Mouse (Mus musculus) lung, postnatal 14 days (tissue): Measurements from ENCODE around the gene Evi5.

Experiments used
- DNase-seq: peaks from one replicate; pipeline ENCODE4 v3.0.0; 2021

The Evi5 gene

DNA sequence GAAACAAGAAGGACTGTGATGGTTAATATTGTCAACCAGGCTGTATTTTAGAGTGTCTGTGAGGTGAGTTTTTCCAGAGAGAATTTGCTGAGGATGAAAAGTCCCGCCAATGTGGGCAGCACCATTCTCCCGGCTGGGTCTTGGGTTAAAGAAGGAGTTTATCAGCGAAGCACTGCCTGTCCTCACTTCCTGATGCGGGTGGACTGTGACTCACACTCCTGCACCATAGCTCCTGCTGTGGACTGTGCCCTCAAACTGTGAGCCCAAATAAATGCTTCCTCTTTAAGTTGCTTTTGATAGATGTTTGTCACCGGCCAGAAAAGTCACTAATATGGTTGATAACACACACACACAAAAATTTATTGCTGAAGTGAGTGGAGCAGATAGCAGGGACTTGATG, 138.7 kb downstream of the Evi5 start:
- DNase-seq = no peak

- no peak for DNase-seq
Measured at GRCm38 (mm10) chr5:107731844-107732243, 143.1 kb downstream of the Evi5 start.

GRCm38 (mm10) chr5:107731408-107731807, 143.5 kb downstream of the Evi5 start:
- no peak for DNase-seq

DNA sequence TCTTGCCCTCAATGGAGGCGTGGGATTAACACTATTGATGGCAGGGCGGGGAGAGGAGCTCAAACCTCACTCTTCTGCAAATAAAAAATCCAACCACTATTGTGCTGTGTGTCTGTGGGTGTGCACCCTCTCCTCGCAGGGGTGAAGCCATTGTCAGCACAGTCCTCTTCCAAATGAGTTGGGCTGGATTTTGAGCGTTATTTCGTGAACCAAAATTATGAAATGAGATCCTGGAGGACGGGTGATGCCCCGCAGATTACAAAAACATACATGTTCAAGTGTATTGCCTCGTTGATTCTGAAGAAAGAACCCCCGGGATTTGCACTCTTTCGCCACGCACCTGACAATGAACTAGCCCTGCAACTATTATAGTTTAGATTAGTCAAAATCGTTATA, 147.9 kb downstream of the Evi5 start:
- DNase-seq = no peak

DNA sequence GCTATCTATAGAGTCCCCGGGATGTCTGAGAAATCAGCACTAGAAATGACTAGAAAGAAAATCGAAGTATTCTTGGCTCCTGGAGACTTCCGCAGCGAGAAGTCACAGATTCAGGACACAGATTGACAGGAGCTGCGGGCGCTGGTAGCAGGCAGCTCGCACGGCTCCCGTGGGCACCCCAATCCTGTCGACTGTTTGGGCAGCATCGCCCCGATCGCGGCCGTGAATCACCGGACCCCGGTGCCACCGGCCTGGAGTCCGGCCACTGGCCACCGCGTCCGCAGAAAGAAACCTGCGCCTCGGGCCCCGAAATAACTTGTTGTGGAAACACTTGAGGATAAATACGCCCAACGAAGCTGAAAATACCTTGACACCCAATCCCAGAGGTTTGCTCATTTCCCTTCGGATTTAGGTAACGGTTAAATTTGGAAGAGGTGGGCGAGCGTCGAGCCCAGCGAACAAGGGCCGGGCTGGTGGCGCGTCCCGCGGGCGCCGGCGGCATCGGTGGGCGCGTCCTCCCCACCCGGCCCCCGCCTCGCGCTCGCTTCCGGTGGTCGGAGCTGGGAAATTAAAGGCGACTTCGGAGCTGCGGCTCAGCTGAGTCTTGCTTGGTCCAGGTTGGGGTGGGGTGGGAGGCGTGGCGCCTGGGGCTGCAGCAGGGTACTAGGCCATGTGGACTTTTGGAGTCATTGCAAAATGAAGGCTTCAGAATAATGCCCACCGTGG, 148.5 kb downstream of the Evi5 start:
- no peak for DNase-seq

DNA sequence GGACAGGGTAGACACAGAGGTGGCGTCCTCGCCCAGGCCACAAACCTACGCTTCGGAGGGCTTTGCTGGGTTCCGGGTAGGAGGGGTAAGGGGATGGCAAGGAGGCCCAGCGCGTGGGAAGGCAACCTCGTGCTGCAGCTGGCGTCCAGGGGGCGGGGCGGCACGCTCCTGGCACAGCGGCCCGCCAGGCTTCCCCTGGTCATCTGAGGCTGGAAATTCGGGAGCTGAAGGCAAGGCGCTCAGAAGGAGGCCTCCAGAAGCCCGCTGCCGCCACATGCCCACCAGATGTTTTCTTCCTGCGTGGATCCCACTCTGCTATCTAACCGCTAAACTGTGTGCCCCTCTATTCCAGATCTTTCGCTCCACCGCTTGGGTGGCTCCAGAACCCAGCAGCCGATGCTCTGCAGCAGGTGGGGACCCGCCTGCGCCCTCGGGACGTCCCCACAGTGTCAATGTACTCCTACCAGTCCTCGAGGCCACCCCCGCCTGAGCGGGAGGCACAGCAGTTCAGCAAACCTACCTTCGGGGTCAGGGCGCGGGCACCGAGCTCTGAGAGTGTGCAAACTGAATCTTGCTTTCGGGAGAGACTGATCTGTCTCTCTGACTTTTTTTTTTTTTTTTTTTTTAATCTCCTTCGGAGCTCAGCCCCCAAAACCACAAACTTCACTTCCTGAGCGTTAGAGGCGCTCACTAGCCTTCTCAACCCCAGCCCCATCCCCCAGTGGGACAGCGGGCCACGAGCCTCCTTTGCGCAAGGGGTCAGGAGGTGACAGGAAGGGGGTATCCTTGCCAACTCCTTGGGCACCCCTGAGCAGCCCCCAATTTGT, 149.3 kb downstream of the Evi5 start, which contains the start of gene Gfi1:
TSS of gene Gfi1 (minus strand) at position 602 of the 827 bp plus-strand sequence.
- DNase-seq = peak; percentile 16

GRCm38 (mm10) chr5:107724661-107725434, 150.1 kb downstream of the Evi5 start:
- peak; percentile 2 for DNase-seq

DNA sequence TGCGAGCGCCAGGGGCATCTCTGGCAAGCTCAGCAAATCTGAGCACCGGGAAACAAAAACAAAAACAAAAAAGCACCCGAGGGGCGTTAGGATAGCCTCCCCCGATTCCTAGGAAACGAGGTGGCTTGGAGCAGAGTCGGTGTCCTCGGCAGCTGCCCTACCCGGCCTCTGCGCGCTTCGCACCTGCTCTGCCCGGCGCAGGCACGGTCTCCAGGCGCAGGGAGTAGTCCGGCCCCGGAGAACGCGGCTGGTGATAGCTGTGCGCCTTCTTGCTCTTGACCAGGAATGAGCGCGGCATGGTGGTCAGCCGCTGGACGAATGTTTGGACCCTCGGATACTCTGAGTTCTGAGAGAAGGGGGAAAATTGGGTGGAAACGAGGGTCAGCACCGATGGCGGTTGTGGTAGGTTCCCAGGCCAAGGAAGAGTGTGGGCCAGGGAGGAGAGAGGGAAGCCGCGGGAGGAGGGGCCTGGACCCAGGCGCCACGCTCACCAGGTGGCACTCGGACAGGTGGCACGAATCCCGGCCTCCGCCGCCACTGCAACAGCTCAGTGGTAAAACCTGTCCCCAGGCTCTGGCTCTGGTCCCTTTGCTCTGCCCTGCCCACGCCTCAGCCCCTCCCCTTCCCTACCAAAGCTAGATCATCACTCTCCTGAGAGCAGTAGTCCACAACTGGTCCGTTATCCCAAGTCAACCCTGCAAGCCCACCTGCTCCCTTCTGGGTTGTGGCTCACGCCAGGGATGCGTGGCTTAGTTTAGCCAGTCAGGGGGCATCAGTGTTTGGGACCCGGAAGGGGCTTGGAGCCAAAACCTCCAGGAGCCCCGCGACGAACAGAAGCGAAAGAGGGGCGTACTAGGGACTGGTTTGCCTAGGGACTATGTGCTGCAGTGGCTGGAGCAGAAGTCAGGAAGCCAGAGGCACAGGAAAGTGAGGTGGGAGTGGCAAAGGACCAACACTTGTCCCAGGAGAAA, 151.1 kb downstream of the Evi5 start:
- DNase-seq = peak; percentile 10

- peak; percentile 18 for DNase-seq
Measured at GRCm38 (mm10) chr5:107722661-107723532, 152.0 kb downstream of the Evi5 start.

- DNase-seq = no peak
Measured at GRCm38 (mm10) chr5:107721638-107722011, 153.3 kb downstream of the Evi5 start.

GRCm38 (mm10) chr5:107720991-107721637, 153.8 kb downstream of the Evi5 start:
- no peak for DNase-seq

GRCm38 (mm10) chr5:107720511-107720910, 154.4 kb downstream of the Evi5 start:
- DNase-seq = no peak

DNA sequence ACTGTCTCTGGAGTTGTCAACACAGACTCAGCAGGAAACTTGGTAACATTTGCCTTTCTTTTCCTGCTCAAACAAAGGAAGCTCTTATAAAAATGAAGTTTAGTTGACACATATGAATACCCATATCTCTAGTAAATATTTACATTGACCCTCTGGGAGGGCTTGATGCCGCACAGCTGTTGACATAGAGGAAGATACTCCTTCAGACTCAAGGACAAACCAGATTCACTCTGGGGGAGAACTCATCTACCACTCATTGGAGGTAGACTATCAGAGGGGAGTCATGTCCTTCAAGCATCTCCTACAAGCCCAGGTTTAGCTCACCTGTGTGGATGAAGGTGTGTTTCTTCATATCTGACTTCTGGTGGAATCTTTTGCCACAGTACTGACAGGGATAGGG, 155.1 kb downstream of the Evi5 start:
- DNase-seq = no peak

GRCm38 (mm10) chr5:107719209-107719608, 155.7 kb downstream of the Evi5 start:
- DNase-seq = no peak

- DNase-seq = no peak
Measured at GRCm38 (mm10) chr5:107717871-107718361, 157.0 kb downstream of the Evi5 start.

DNA sequence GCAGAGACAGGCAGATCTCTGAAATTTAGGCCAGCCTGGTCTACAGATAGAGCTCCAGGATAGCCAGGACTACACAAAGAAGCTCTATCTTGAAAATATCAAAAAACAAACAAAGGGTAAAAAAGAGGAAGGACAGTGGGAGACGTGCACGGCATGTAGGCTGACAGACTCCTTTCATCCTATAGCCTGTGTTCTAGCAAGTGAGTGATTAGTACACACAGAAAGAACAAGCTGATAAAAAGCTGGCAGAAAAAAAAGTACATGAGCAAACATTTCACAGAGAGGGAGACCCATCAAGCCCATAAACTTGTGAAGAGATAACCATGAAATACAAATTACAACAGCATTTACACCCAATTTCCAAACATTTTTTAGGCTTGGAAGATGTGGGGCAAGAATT, 163.2 kb downstream of the Evi5 start:
- no peak for DNase-seq

DNA sequence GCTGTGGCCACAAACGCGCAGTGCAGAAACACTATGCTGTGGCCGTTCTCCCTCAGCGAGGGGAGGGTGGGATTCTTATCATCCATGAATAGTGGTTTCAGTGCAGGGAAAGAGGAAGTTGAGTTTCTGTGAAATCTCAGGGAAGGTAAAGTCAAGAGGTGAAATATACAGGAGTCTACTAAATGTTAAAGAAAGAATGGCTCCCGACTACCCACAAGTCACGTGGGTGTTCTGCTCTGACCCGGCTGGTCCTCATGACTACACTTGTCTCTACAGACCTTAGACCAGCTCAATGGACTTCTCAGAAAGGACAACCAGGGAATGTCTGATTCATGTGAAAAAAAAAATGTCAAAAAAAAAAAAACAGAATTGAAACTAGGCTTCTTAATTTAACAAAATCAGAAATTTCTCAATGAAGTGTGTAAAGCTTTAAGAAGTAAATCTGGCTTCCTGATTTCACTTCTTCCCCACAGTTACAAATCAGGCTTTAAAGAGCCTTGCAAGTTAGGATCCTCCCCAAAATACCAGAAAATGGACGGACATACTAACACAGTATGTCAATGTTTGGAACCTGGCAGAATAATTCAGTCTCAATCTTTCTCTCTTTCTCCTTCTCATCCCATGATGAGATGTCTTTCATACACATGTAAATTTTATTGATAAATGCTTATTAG, 166.6 kb downstream of the Evi5 start:
- no peak for DNase-seq

GRCm38 (mm10) chr5:107706262-107706661, 168.6 kb downstream of the Evi5 start:
- no peak for DNase-seq

DNA sequence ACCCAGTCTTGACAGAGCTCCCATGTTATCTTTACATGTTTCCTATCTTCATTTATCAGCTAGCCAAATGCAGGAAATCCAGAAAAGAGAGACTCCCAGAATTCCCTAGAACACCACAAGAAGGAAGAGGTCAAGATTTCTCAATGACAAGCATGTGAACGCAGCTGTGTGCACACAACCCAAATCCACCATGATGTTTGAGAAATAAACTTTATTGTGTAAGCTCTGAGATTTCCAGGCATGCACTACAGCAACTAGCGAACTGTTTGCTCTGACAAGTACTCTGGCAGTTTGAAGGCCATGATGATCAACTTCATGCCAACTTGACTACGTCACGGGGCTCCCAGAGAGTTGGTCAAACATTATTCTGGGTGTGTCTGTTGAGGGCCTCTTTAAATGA, 169.2 kb downstream of the Evi5 start:
- no peak for DNase-seq

DNA sequence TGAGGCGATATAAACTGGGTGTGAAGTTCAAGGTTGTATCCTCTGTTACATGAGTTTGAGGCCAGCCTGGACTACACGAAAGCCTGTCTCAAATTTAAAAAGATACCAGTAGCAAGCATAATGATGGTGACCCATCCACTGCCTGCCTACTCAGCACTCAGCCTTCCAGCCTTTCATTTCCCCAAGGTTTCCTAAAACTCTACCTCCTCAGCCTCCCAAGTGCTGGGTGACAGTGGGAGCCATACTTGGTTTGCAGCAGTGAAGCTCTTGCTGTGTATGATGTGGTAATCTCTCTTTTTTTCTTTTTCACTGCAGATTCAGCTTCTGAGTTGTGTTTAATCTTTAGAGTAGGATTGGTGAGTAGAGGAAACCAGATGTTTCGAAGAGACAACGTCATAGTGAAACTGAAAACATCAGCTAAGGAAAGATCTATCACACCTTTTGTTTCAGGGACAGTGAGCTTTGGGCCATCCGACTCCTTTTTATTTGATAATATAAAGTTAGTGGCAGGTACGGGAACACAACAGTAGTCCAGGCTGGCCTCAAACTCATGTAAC, 171.6 kb downstream of the Evi5 start:
- no peak for DNase-seq
